Mouse (Mus musculus) embryonic facial prominence, embryonic 14.5 days (tissue): Measurements from ENCODE around the gene Ston2. TPM values are rescaled to one million over a fixed set of nuclear protein-coding genes. Genes with fewer than 3 reads are reported as not detected.

Experiments used
- ATAC-seq: fragments of 200-750 bp; cut with Nextera tagmentation; 2 replicates; pipeline ENCODE4 v1.8.0; 2017; ENCODE audit warnings: low read depth, moderate number of reproducible peaks, moderate TSS enrichment
- DNase-seq: peaks from one replicate; pipeline ENCODE4 v3.0.0-alpha.2; 2015; ENCODE audit warnings: low spot score
- H3K27ac ChIP-seq: fragments of 300-500 bp; sonication (generic); replicated peaks from 2 replicates; pipeline ENCODE4 v1.5.1; 2014; ENCODE audit warnings: low read depth, mild to moderate bottlenecking, low read length, moderate library complexity
- H3K27me3 ChIP-seq: fragments of 300-500 bp; sonication (generic); replicated peaks from 2 replicates; pipeline ENCODE4 v1.6.1; 2014; ENCODE audit warnings: low read length; ENCODE audit not compliant: control insufficient read depth, insufficient read depth
- H3K36me3 ChIP-seq: fragments of 300-500 bp; sonication (generic); 2 replicates; pipeline ENCODE4 v1.6.1; 2014; ENCODE audit warnings: low read length, mixed read lengths; ENCODE audit not compliant: control insufficient read depth, insufficient read depth
- H3K4me1 ChIP-seq: fragments of 300-500 bp; sonication (generic); 2 replicates; pipeline ENCODE4 v1.6.1; 2014; ENCODE audit warnings: antibody characterized with exemption, low read length; ENCODE audit not compliant: control insufficient read depth, insufficient read depth
- H3K4me2 ChIP-seq: fragments of 300-500 bp; sonication (generic); 2 replicates; pipeline ENCODE4 v1.6.1; 2014; ENCODE audit warnings: low read depth, mild to moderate bottlenecking, low read length, moderate library complexity, mixed read lengths
- H3K4me3 ChIP-seq: fragments of 300-500 bp; sonication (generic); 2 replicates; pipeline ENCODE4 v1.5.1; 2014; ENCODE audit warnings: low read depth, mild to moderate bottlenecking, low read length
- H3K9ac ChIP-seq: fragments of 300-500 bp; sonication (generic); 2 replicates; pipeline ENCODE4 v1.6.1; 2014; ENCODE audit warnings: low read depth, mild to moderate bottlenecking, low read length, moderate library complexity, mixed read lengths
- H3K9me3 ChIP-seq: fragments of 300-500 bp; sonication (generic); 2 replicates; pipeline ENCODE4 v1.6.1; 2016; ENCODE audit warnings: low read length; ENCODE audit not compliant: control insufficient read depth
- WGBS: fragments of 180-500 bp; shearing (Covaris S2); extraction: QIAGEN DNeasy Blood & Tissue Kit; methylation state at CpG from one replicate; pipeline ENCODE4 v1.1.7; 2014; 5-methylcytosine and 5-hydroxymethylcytosine counted together
- polyA plus RNA-seq: library from polyadenylated mRNA; unstranded; fragments of >200 nt; fragmentation: Nextera tagmentation; extraction: Ambion mirVana; gene quantifications from 2 replicates; pipeline ENCODE4 v1.2.1, GENCODE M21; 2014

The Ston2 gene
- polyA plus RNA-seq, 1 experiment from 2014 or later = 10.5 TPM

GRCm38 (mm10) chr12:91766338-91767107 is 21.7 kb downstream of the Ston2 start:
- ATAC-seq = peak; percentile 83; the same call in 1 of the 2 replicates
- no peak overlapping the region for H3K4me2 ChIP-seq
- H3K9me3 ChIP-seq = no peaks in the 10 kb centered on the region
- no peaks in the 10 kb centered on the region for H3K27me3 ChIP-seq
- peaks cover 16% of the 10 kb centered on the region for H3K4me1 ChIP-seq
- H3K4me3 ChIP-seq = no peak overlapping the region
- no peaks in the 10 kb centered on the region for H3K36me3 ChIP-seq
- H3K27ac ChIP-seq = no peak overlapping the region
- DNase-seq = peak; percentile 81
- H3K9ac ChIP-seq = no peak overlapping the region
- WGBS = 63% methylated on average over 14 of the region's 14 CpGs

GRCm38 (mm10) chr12:91765504-91765903 is 22.7 kb downstream of the Ston2 start:
- no peaks in the 10 kb centered on the region for H3K9me3 ChIP-seq
- H3K4me1 ChIP-seq = peaks cover 16% of the 10 kb centered on the region
- WGBS = 47% methylated on average over 13 of the region's 13 CpGs
- no peak overlapping the region for H3K9ac ChIP-seq
- DNase-seq (peak; percentile 43), ATAC-seq (no peak)
- H3K27me3 ChIP-seq = no peaks in the 10 kb centered on the region
- no peaks in the 10 kb centered on the region for H3K36me3 ChIP-seq
- no peak overlapping the region for H3K27ac ChIP-seq
- 0 out of 2 replicates have a peak overlapping the region, but pooled peaks have one; percentile 10 for H3K4me2 ChIP-seq
- no peak overlapping the region for H3K4me3 ChIP-seq

GRCm38 (mm10) chr12:91765054-91765453 is 23.1 kb downstream of the Ston2 start:
- Histone ChIP-seq H3K36me3 (no peaks in the 10 kb centered on the region), H3K9ac (no peak overlapping the region), H3K4me3 (no peak overlapping the region), H3K27me3 (no peaks in the 10 kb centered on the region), H3K9me3 (no peaks in the 10 kb centered on the region), H3K4me2 (no peak overlapping the region), H3K4me1 (peaks cover 16% of the 10 kb centered on the region), H3K27ac (no peak overlapping the region)
- WGBS = 13% methylated on average over 2 of the region's 2 CpGs
- no peak for DNase-seq
- ATAC-seq = no peak

- no peaks in the 10 kb centered on the region for H3K27me3 ChIP-seq
- no peak overlapping the region for H3K4me2 ChIP-seq
- H3K9ac ChIP-seq = no peak overlapping the region
- no peak overlapping the region for H3K4me3 ChIP-seq
- no peaks in the 10 kb centered on the region for H3K36me3 ChIP-seq
- H3K4me1 ChIP-seq = peaks cover 16% of the 10 kb centered on the region
- DNase-seq (no peak), ATAC-seq (no peak)
- no peaks in the 10 kb centered on the region for H3K9me3 ChIP-seq
- no peak overlapping the region for H3K27ac ChIP-seq
- WGBS = 75% methylated on average over 2 of the region's 2 CpGs
These were observed 23.7 kb downstream of the Ston2 start for GRCm38 (mm10) chr12:91764471-91764870.

- no peaks in the 10 kb centered on the region for H3K9me3 ChIP-seq
- no peak for DNase-seq
- WGBS = 83% methylated on average over 3 of the region's 3 CpGs
- no peaks in the 10 kb centered on the region for H3K27me3 ChIP-seq
- no peak overlapping the region for H3K27ac ChIP-seq
- peaks cover 13% of the 10 kb centered on the region for H3K4me1 ChIP-seq
- H3K36me3 ChIP-seq = no peaks in the 10 kb centered on the region
- ATAC-seq = no peak
- no peak overlapping the region for H3K9ac ChIP-seq
- no peak overlapping the region for H3K4me2 ChIP-seq
- H3K4me3 ChIP-seq = no peak overlapping the region
These were observed 28.4 kb downstream of the Ston2 start for GRCm38 (mm10) chr12:91759836-91760235.

GRCm38 (mm10) chr12:91757854-91758562 is 30.2 kb downstream of the Ston2 start:
- WGBS = 82% methylated on average over 13 of the region's 13 CpGs
- no peak for ATAC-seq

GRCm38 (mm10) chr12:91756562-91757166 is 31.5 kb downstream of the Ston2 start:
- Histone ChIP-seq H3K4me2 (no peak overlapping the region), H3K9ac (no peak overlapping the region), H3K27ac (no peak overlapping the region), H3K9me3 (no peaks in the 10 kb centered on the region), H3K27me3 (no peaks in the 10 kb centered on the region), H3K36me3 (no peaks in the 10 kb centered on the region), H3K4me1 (peaks cover 12% of the 10 kb centered on the region), H3K4me3 (no peak overlapping the region)
- ATAC-seq (no peak), DNase-seq (no peak)
- 37% methylated on average over 5 of the region's 5 CpGs for WGBS

More at GRCm38 (mm10) chr12:91757854-91758562, 30.2 kb downstream of the Ston2 start:
- Histone ChIP-seq H3K36me3 (no peaks in the 10 kb centered on the region), H3K4me1 (peaks cover 12% of the 10 kb centered on the region), H3K9me3 (no peaks in the 10 kb centered on the region), H3K9ac (no peak overlapping the region), H3K4me2 (no peak overlapping the region), H3K27me3 (no peaks in the 10 kb centered on the region), H3K4me3 (no peak overlapping the region), H3K27ac (no peak overlapping the region)
- no peak for DNase-seq

- Histone ChIP-seq H3K4me3 (no peak overlapping the region), H3K4me2 (no peak overlapping the region), H3K27me3 (no peaks in the 10 kb centered on the region), H3K9me3 (no peaks in the 10 kb centered on the region), H3K4me1 (peaks cover 12% of the 10 kb centered on the region), H3K9ac (no peak overlapping the region), H3K36me3 (no peaks in the 10 kb centered on the region), H3K27ac (peak overlapping the region; percentile 39; the same call in 1 of the 2 replicates)
- DNase-seq = peak; percentile 67
- 72% methylated on average over 6 of the region's 6 CpGs for WGBS
- ATAC-seq = no peak
These were observed 33.6 kb downstream of the Ston2 start for GRCm38 (mm10) chr12:91754606-91755005.
